Mouse (Mus musculus) spleen, adult 2 months (tissue): ENCODE results near the gene Crybg3. TPM values are rescaled to one million over a fixed set of nuclear protein-coding genes. Genes with fewer than 3 reads are reported as not detected.

Experiments used
- DNase-seq, 2 experiments: peaks; one replicate each; pipeline versions ENCODE4 v3.0.0 to v3.0.0-alpha.2; 2012 to 2021; ENCODE audit warnings: low spot score in 2 of 2, low read depth in 1 of 2
- H3K27ac ChIP-seq: fragments of 200-500 bp; 2 replicates; pipeline ENCODE4 v1.5.1; 2012; ENCODE audit warnings: low read length, inconsistent platforms; ENCODE audit not compliant: insufficient read depth
- H3K27me3 ChIP-seq: fragments of 200-500 bp; 2 replicates; pipeline ENCODE4 v1.6.1; 2012; ENCODE audit warnings: mild to moderate bottlenecking, moderate library complexity, low read length, inconsistent platforms; ENCODE audit not compliant: control insufficient read depth, insufficient read depth
- H3K36me3 ChIP-seq: fragments of 200-500 bp; 2 replicates; pipeline ENCODE4 v1.6.1; 2012; ENCODE audit warnings: mild to moderate bottlenecking, low read length, inconsistent platforms; ENCODE audit not compliant: control insufficient read depth, insufficient read depth
- H3K4me1 ChIP-seq: fragments of 200-500 bp; 2 replicates; pipeline ENCODE4 v1.6.1; 2011; ENCODE audit warnings: inconsistent platforms; ENCODE audit not compliant: control insufficient read depth, insufficient read depth, insufficient read length
- H3K4me3 ChIP-seq: fragments of 200-500 bp; 2 replicates; pipeline ENCODE4 v1.5.1; 2011; ENCODE audit warnings: mild to moderate bottlenecking, inconsistent platforms; ENCODE audit not compliant: insufficient read depth, insufficient read length; ENCODE audit errors: extremely low read depth
- CTCF ChIP-seq: fragments of 200-500 bp; IDR thresholded peaks from 2 replicates; pipeline ENCODE4 v1.5.1; 2011; ENCODE audit warnings: mild to moderate bottlenecking, inconsistent platforms; ENCODE audit not compliant: insufficient read depth, insufficient read length, insufficient replicate concordance; ENCODE audit errors: extremely low read depth
- POLR2A ChIP-seq: fragments of 200-500 bp; IDR thresholded peaks from 2 replicates; pipeline ENCODE4 v1.6.1; 2011; ENCODE audit warnings: low read depth, low read length, inconsistent platforms
- WGBS: fragments of 180-500 bp; shearing (Covaris S2); methylation state at CpG from one replicate; pipeline ENCODE4 v1.1.7; 2018; 5-methylcytosine and 5-hydroxymethylcytosine counted together
- polyA plus RNA-seq: library from polyadenylated mRNA; depleted of rRNA; stranded (reverse); fragments of >200 nt; gene quantifications from 2 replicates; pipeline ENCODE4 v1.2.3, GENCODE M21; 2012

Gene Crybg3
- polyA plus RNA-seq, 1 experiment = 1.1 TPM

GRCm38 (mm10) chr16:59617167-59617566 is 16.4 kb upstream of the Crybg3 start:
- Histone ChIP-seq H3K27me3 (no peaks in the 10 kb centered on the region), H3K27ac (no peak overlapping the region), H3K4me3 (no peak overlapping the region), H3K4me1 (peaks cover 2% of the 10 kb centered on the region; the same call in 1 of the 2 replicates), H3K36me3 (no peaks in the 10 kb centered on the region)
- DNase-seq = peak in 1 of 2 experiments; percentile 21
- TF ChIP-seq POLR2A (no peak), CTCF (no peak)
- 19% methylated on average over 3 of the region's 3 CpGs for WGBS

- no peaks in the 10 kb centered on the region for H3K36me3 ChIP-seq
- H3K4me3 ChIP-seq = no peak overlapping the region
- no peaks in the 10 kb centered on the region for H3K27me3 ChIP-seq
- 73% methylated on average over 3 of the region's 3 CpGs for WGBS
- DNase-seq = no peak
- H3K27ac ChIP-seq = no peak overlapping the region
- TF ChIP-seq CTCF = no peak
- TF ChIP-seq POLR2A = no peak
- H3K4me1 ChIP-seq = peaks cover 2% of the 10 kb centered on the region; the same call in 1 of the 2 replicates
These were observed 14.9 kb upstream of the Crybg3 start for GRCm38 (mm10) chr16:59615675-59616074.

GRCm38 (mm10) chr16:59610750-59611149 is 10.0 kb upstream of the Crybg3 start:
- H3K4me3 ChIP-seq = no peak overlapping the region
- no peak for TF ChIP-seq POLR2A
- TF ChIP-seq CTCF = no peak
- 65% methylated on average over 1 of the region's 1 CpGs for WGBS
- H3K36me3 ChIP-seq = no peaks in the 10 kb centered on the region
- no peak overlapping the region for H3K27ac ChIP-seq
- no peak for DNase-seq
- H3K4me1 ChIP-seq = no peaks in the 10 kb centered on the region
- no peaks in the 10 kb centered on the region for H3K27me3 ChIP-seq

- TF ChIP-seq CTCF (no peak), POLR2A (no peak)
- Histone ChIP-seq H3K27ac (no peak overlapping the region), H3K36me3 (no peaks in the 10 kb centered on the region), H3K4me3 (no peak overlapping the region), H3K27me3 (no peaks in the 10 kb centered on the region; the same call in 1 of the 2 replicates), H3K4me1 (peaks cover 7% of the 10 kb centered on the region; the same call in 1 of the 2 replicates)
- DNase-seq = no peak
- 24% methylated on average over 15 of the region's 15 CpGs for WGBS
These were observed 3.5 kb upstream of the Crybg3 start for GRCm38 (mm10) chr16:59604078-59604781.

- peaks cover 7% of the 10 kb centered on the region; the same call in 1 of the 2 replicates for H3K4me1 ChIP-seq
- WGBS = 55% methylated on average over 17 of the region's 17 CpGs
- TF ChIP-seq POLR2A = no peak
- no peak for TF ChIP-seq CTCF
- DNase-seq = no peak
- no peak overlapping the region for H3K27ac ChIP-seq
- H3K27me3 ChIP-seq = no peaks in the 10 kb centered on the region; the same call in 1 of the 2 replicates
- H3K36me3 ChIP-seq = no peaks in the 10 kb centered on the region
- peak overlapping the region; percentile 72 for H3K4me3 ChIP-seq
These were observed 1.1 kb downstream of the Crybg3 start for GRCm38 (mm10) chr16:59599411-59600265.

GRCm38 (mm10) chr16:59598997-59599396 is 1.8 kb downstream of the Crybg3 start:
- no peak for DNase-seq
- Histone ChIP-seq H3K4me1 (peaks cover 7% of the 10 kb centered on the region; the same call in 1 of the 2 replicates), H3K36me3 (no peaks in the 10 kb centered on the region), H3K27me3 (no peaks in the 10 kb centered on the region; the same call in 1 of the 2 replicates), H3K4me3 (no peak overlapping the region), H3K27ac (no peak overlapping the region)
- 84% methylated on average over 4 of the region's 4 CpGs for WGBS
- TF ChIP-seq CTCF (no peak), POLR2A (no peak)
